Mouse (Mus musculus): ENCODE data around the gene Tnfrsf21.
A peak's percentile ranks its signal among the peaks of the same experiment; 100 is the strongest.

GRCm38 (mm10) chr17:43016371-43017331 lies at the start of gene Tnfrsf21:
- TF ChIP-seq CTCF (IDR thresholded peaks at IDR 0.05; ENCODE audit: insufficient read depth, low read length) (peak; percentile 89), POLR2A (IDR thresholded peaks at IDR 0.05; ENCODE audit: borderline replicate concordance, extremely low read depth, low read depth, low read length) (peak; percentile 69; the same call in 1 of the 2 replicates)
